Mouse (Mus musculus) brain, embryonic 14.5 days (tissue): ENCODE results near the gene Gm15262. TPM values are rescaled to one million over a fixed set of nuclear protein-coding genes. Genes with fewer than 3 reads are reported as not detected.
"Not testable (repeated sequence)": the region's sequence is repeated elsewhere in the genome, so short reads cannot be mapped to it uniquely, and the experiment has no call there.

Source experiments
- DNase-seq: peaks from one replicate; pipeline ENCODE4 v3.0.0-alpha.2; 2011; ENCODE audit warnings: low read depth
- CTCF ChIP-seq: fragments of 200-500 bp; IDR thresholded peaks from 2 replicates; pipeline ENCODE4 v1.5.1; 2012; ENCODE audit warnings: inconsistent platforms, mild to moderate bottlenecking, moderate library complexity, borderline replicate concordance; ENCODE audit not compliant: insufficient read depth, insufficient read length; ENCODE audit errors: extremely low read depth
- POLR2A ChIP-seq: fragments of 200-500 bp; IDR thresholded peaks from 2 replicates; pipeline ENCODE4 v1.6.1; 2012; ENCODE audit warnings: mild to moderate bottlenecking, inconsistent platforms, borderline replicate concordance; ENCODE audit not compliant: poor library complexity, insufficient read depth, insufficient read length, severe bottlenecking; ENCODE audit errors: extremely low read depth
- polyA plus RNA-seq: library from polyadenylated mRNA; depleted of rRNA; stranded (reverse); fragments of >200 nt; gene quantifications from 2 replicates; pipeline ENCODE4 v1.2.3, GENCODE M21; 2012; rRNA removed

Gm15262 gene
- not detected in 2 replicates for polyA plus RNA-seq

DNA sequence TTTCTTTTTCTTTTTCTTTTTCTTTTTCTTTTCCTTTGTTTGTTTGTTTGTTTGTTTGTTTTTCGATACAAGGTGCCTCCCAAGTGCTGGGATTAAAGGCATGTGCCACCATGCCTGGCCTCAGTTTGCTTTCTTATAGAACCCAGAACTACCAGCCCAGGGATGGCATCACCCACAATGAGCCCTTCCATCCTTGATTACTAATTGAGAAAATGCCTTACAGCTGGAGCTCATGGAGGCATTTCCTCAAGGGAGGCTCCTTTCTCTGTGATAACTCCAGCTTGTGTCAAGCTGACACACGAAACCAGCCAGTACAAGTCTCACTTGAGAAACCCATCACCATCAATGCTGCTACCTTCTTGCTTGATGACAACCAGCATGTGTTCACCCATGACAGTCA lies at the start of gene Gm15262:
Gene Gm15262, plus strand, starts transcription at position 301 of the 400 bp plus-strand sequence.
- DNase-seq: not testable (repeated sequence)

DNA sequence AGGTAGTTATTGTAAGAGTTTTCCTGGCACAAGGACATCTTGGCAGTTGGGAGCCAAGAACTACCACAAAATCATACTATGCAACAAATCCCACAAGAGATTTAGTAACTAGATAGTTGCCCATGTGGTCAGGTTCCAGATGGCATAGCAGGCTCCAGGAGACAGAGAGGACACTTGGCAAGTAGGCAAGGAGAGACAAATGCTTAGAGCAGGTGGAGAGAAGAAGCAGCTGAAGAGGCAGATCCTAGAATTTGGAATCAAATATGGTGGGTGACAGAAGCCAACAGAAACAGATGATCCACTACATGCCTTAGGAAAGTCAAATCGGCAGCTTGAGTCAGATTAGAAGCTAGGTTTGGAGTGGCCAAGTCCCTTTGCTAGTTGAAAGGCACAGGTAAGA lies 20.9 kb downstream of the Gm15262 start:
- DNase-seq: no peak
- no peak for TF ChIP-seq POLR2A
- TF ChIP-seq CTCF: no peak

DNA sequence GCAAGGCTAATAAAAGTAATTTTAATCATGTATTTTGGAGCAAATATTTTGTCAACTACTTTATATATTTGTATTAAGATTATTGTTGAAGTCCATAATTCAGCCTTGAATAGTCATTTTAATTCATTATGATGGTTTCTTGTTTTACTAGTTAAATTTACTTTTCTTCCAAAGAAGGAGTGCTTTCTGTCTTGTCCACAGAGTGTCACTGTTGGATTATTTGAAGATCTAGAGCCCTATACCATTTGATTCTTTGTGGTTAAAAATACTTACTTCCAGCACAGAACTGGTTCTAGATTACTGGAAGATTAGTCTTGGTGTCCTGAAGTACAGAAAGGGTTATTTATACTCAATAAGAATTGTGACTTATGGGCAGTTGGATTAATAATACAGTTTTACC lies 29.2 kb downstream of the Gm15262 start:
- peak; percentile 2 for DNase-seq
- TF ChIP-seq CTCF (no peak), POLR2A (no peak)

DNA sequence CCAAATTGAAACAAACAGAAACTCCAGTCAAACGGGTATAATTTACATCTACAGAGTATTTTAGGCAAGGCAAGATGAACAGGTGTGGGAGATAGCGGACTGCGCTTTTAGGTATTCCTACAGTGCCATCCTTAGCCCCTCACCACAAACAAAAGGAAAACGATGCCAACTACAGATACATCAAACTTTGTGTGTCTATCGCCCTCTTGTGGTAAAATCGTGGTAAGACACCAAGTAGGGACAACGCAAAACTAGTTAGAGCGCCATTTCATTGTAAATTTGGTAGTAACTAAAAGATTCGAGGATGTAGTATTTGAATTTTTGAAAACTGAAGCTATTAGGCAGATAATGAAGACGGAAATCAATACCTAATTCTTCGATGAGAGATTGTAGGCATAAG lies 83.7 kb downstream of the Gm15262 start:
- DNase-seq: peak; percentile 27
- TF ChIP-seq POLR2A (no peak), CTCF (0 out of 2 replicates have a peak, but pooled peaks have one; percentile 20)

DNA sequence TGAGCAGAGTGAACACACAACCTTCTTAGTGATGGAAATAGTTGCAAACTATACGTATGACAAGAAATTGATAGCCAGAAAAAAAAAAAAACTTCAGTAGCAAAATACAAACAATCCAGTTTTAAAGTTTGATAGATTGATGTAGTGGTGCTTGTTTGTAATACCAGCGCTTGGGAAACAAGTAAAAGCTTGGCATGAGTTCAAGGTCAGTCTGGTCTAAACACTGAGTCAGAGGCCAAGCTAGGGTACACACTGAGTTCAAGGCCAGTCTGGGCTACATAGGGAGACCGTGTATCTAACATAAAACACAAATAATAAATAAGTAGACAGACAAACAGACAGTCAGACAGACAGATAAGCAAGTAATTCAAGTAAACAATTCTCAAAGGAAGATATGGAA lies 84.2 kb downstream of the Gm15262 start:
- no peak for TF ChIP-seq POLR2A
- TF ChIP-seq CTCF: no peak
- DNase-seq: no peak

DNA sequence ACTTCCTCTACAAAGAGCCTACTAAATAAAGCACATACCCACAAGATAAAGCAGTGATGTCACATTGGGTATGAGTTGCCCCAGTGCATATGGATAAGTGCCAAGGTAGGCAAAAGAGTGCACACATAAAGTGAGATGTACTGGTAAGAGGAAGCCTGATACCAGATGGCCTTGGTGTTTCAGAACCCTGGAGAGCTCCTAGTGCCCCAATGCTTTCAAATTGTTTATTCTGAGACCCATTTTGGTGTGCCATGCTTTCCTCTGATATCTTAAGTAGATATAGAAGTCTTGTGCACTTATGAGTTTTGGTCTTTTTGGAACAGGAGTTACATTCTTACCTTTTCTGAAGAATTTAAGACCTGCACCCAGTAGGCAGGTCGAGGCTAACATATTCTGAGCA lies 88.3 kb downstream of the Gm15262 start:
- DNase-seq: peak; percentile 6
- no peak for TF ChIP-seq POLR2A
- TF ChIP-seq CTCF: no peak

DNA sequence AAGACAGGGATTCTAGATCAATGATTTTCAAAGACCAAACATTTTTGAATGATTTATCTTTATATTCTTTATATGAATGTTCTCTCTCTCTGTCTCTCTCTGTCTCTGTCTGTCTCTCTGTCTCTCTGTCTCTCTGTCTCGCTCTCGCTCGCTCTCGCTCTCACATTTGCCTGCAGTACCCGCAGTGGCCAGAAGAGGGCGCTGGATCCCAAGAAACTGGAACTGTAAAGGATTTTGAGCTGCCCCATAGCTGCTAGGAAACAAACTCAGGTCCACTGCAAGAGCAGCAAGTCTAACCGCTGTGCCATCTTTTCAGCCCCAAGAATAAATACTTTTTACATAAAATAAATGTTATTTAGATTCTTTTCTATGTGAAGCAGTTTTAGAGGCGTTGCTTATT lies 98.5 kb downstream of the Gm15262 start:
- DNase-seq: peak; percentile 7
- TF ChIP-seq CTCF (peak; percentile 69), POLR2A (no peak)

DNA sequence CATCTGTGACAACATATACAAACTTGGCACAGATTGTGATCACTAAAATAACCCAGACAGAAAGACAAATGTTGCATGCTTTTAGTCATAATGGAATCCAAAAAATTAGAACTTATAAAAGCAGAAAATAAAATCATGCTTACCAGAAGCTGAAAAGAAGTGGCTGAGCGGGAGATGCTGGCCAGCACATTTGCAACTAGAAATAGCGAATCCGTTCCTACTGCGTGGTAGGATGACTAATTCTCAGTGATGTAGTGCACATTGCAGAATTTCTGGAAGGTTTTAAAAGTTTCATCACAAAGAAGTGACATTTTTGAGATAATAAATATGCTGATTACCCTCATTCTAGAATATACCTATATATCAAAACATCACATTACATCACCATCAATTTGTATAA lies 100.7 kb downstream of the Gm15262 start:
- TF ChIP-seq POLR2A (no peak), CTCF (no peak)
- DNase-seq: no peak

DNA sequence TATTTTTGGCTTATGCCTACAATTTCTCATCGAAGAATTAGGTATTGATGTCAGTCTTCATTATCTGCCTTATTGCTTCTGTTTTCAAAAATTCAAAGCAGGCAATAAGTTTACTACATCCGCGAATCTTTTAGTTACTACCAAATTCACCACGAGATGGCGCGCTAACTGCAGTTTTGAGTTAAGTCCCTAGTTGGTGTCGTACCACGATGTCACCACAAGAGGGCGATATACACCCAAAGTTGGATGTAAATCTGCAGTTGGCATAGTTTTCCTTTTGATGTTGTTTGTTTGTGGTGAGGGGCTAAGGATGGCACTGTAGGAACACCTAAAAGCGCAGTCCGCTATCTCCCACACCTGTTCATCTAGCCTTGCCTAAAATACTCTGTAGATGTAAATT lies 111.9 kb downstream of the Gm15262 start:
- peak; percentile 88 for DNase-seq
- TF ChIP-seq CTCF: peak; percentile 72; the same call in 1 of the 2 replicates
- TF ChIP-seq POLR2A: no peak

DNA sequence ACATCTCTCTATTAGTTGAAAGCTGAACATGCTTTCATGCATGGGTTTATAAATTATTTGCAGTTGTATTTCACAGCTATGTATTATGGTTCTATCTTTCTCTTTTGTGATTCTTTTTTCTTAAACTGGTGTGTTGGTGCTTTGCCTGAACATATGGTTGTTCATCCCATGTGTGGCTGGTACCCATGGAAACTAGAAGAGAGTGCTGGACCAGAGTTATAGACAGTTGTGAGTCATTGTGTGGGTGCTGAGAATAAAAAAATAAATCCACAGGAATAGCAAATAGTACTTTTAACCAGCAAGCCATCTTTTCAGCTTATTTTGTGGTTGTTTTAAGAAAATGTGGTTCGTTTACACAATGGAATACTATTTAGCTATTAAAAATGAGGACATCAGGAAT lies 123.9 kb downstream of the Gm15262 start:
- TF ChIP-seq CTCF (no peak), POLR2A (no peak)

More for the DNA sequence above, 123.9 kb downstream of the Gm15262 start:
- no peak for DNase-seq

Other genes starting within 250 kb of the Gm15262 start
- gene Scml2, start 170.3 kb upstream of the Gm15262 start, polyA plus RNA-seq: 4.8 and 5.0 TPM in 2 replicates